Mouse (Mus musculus): ENCODE data around the gene Atp6v0c.

- TF ChIP-seq CTCF (IDR thresholded peaks at IDR 0.05), result 0 out of 2 replicates have a peak, but pooled peaks have one; percentile 8
- no peak for TF ChIP-seq EP300 (IDR thresholded peaks at IDR 0.05)
These were observed 15.0 kb downstream of the Atp6v0c start for GRCm38 (mm10) chr17:24154463-24154862.
